Mouse (Mus musculus) regulatory T cell (primary cell): ENCODE results near the gene Psrc1.

Source experiments
- in situ Hi-C: fragments of 300-600 bp; cut with MboI, MseI; formaldehyde crosslinking; loops from one replicate; pipeline ENCODE4 v1.15.1; 2025; ENCODE audit warnings: high pct_unique_total_duplicates

Psrc1 gene

GRCm38 (mm10) chr3:108383485-108384354 lies at the start of gene Psrc1:
Psrc1 (plus strand) TSS chr3:108383839.
- in situ Hi-C loops = loop anchor here (10.0 kb wide), 1 partner anchor 219 kb away; no protein-coding TSS in a partner anchor

GRCm38 (mm10) chr3:108336878-108337277 lies 46.8 kb upstream of the Psrc1 start:
- in situ Hi-C loops = no loop called here

GRCm38 (mm10) chr3:108341040-108341439 lies 42.6 kb upstream of the Psrc1 start:
- in situ Hi-C loops = no loop called here

GRCm38 (mm10) chr3:108342185-108342584 lies 41.5 kb upstream of the Psrc1 start:
- in situ Hi-C loops = no loop called here

- in situ Hi-C loops = no loop called here
Measured at GRCm38 (mm10) chr3:108345855-108346254, 37.8 kb upstream of the Psrc1 start.

GRCm38 (mm10) chr3:108348376-108348775 lies 35.3 kb upstream of the Psrc1 start:
- in situ Hi-C loops = no loop called here

GRCm38 (mm10) chr3:108355245-108355644 lies 28.4 kb upstream of the Psrc1 start:
- in situ Hi-C loops = no loop called here

- in situ Hi-C loops = no loop called here
Measured at GRCm38 (mm10) chr3:108357051-108357450, 26.6 kb upstream of the Psrc1 start.

- in situ Hi-C loops = no loop called here
Measured at GRCm38 (mm10) chr3:108358445-108358844, 25.2 kb upstream of the Psrc1 start.

- in situ Hi-C loops = loop anchor here (10.0 kb wide), 1 partner anchor 1096 kb away; no protein-coding TSS in a partner anchor
Measured at GRCm38 (mm10) chr3:108360894-108361293, 22.7 kb upstream of the Psrc1 start.

GRCm38 (mm10) chr3:108363626-108364025 lies 20.0 kb upstream of the Psrc1 start:
- in situ Hi-C loops = loop anchor here (10.0 kb wide), 1 partner anchor 1099 kb away; no protein-coding TSS in a partner anchor

- in situ Hi-C loops = loop anchor here (10.0 kb wide), 1 partner anchor 1100 kb away; no protein-coding TSS in a partner anchor
Measured at GRCm38 (mm10) chr3:108364270-108364995, 19.2 kb upstream of the Psrc1 start, which contains the start of gene Mybphl. Mybphl (plus strand) TSS chr3:108364911.

- in situ Hi-C loops = loop anchor here (10.0 kb wide), 1 partner anchor 1102 kb away; no protein-coding TSS in a partner anchor
Measured at GRCm38 (mm10) chr3:108367173-108367572, 16.5 kb upstream of the Psrc1 start.

- in situ Hi-C loops = loop anchor here (10.0 kb wide), 1 partner anchor 1103 kb away; no protein-coding TSS in a partner anchor
Measured at GRCm38 (mm10) chr3:108367828-108368227, 15.8 kb upstream of the Psrc1 start.

- in situ Hi-C loops = loop anchor here (10.0 kb wide), 1 partner anchor 1104 kb away; no protein-coding TSS in a partner anchor
Measured at GRCm38 (mm10) chr3:108368721-108369120, 14.9 kb upstream of the Psrc1 start.

- in situ Hi-C loops = no loop called here
Measured at GRCm38 (mm10) chr3:108372274-108372673, 11.4 kb upstream of the Psrc1 start.

- in situ Hi-C loops = no loop called here
Measured at GRCm38 (mm10) chr3:108372691-108373090, 10.9 kb upstream of the Psrc1 start.

- in situ Hi-C loops = no loop called here
Measured at GRCm38 (mm10) chr3:108378875-108379663, 4.6 kb upstream of the Psrc1 start.

- in situ Hi-C loops = loop anchor here (10.0 kb wide), 1 partner anchor 216 kb away; no protein-coding TSS in a partner anchor
Measured at GRCm38 (mm10) chr3:108380695-108381094, 2.9 kb upstream of the Psrc1 start.

GRCm38 (mm10) chr3:108381945-108382875 lies 1.4 kb upstream of the Psrc1 start:
- in situ Hi-C loops = loop anchor here (10.0 kb wide), 1 partner anchor 217 kb away; no protein-coding TSS in a partner anchor
